11 mouse cellular contexts compared by ENCODE assay signal in the genomic region with DNA sequence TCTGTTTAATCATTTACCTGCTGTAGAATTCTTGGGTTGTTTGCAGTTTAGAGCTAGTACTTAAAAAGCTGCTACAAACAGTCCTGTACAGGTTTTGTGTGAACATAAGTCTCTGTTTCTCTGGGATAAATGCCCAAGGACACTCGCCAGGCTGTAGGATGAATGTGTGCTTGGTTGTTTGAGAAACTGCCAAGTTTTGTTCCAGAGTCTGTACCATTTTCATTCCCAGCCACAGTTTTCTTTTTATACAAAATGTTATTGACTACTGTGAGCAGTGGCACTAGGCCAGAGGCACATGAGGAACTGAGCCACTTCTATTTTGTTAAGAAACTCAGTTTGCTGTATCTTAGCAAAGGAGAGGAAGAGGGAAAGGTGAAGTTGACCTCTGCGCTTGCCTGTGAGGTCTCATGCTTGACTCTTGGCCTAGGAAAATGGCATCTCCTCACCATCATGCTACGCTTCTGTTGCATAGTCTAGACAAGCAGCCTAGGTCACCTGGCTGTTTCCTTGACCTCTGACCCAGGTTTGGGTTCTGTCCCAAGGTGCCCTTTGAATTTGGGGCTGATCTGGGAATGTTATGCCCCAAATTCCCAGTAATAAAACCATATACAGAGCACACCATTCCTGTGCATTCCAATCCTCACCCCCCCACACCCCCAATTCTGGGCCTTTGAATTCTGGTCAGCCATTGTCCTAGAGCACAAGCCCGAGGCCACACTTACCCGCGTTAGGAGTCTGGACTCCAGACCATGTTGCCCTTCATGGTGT. TPM values are rescaled to one million over a fixed set of nuclear protein-coding genes. Genes with fewer than 3 reads are reported as not detected.
A peak's percentile ranks its signal among the peaks of the same experiment; 100 is the strongest.
DNase-seq lines count a peak whose midpoint lies in the region; TF ChIP-seq lines count a peak whose summit lies in the region.
"Had no signal": no experiment of that assay in that cellular context is flagged by ENCODE, and none has a peak within 500 bp of the region (broad histone marks: within the 10 kb centered on the region; RNA-seq: fewer than 3 reads in every experiment).

No protein-coding gene starts in this region.

- H3K4me3 ChIP-seq in liver, adult 2 months (ENCODE audit: insufficient read depth, low read depth, low read length), result no peak overlapping the region
- no peak overlapping the region for H3K4me3 ChIP-seq in thymus, adult 2 months (ENCODE audit: control insufficient read depth, insufficient read depth, low read length)
- H3K4me3 ChIP-seq: embryonic facial prominence, embryonic 13.5 days; heart, adult 2 months; limb, embryonic 15.5 days had no signal

- H3K27ac ChIP-seq in liver, adult 2 months (replicated peaks; ENCODE audit: insufficient read depth, low read depth, low read length), result no peak overlapping the region
- no peak overlapping the region for H3K27ac ChIP-seq in thymus, adult 2 months (ENCODE audit: control insufficient read depth, insufficient read depth, low read length)
- H3K27ac ChIP-seq: embryonic facial prominence, embryonic 13.5 days; heart, adult 2 months; limb, embryonic 15.5 days had no signal

- H3K4me1 ChIP-seq in liver, adult 2 months (ENCODE audit: control insufficient read depth, insufficient read depth, low read length), result peaks cover 2% of the 10 kb centered on the region; the same call in 1 of the 2 replicates
- no peaks in the 10 kb centered on the region for H3K4me1 ChIP-seq in thymus, adult 2 months (replicated peaks; ENCODE audit: control insufficient read depth, insufficient read depth, low read length)
- H3K4me1 ChIP-seq: embryonic facial prominence, embryonic 13.5 days; limb, embryonic 15.5 days had no signal

- TF ChIP-seq POLR2A in liver, adult 2 months (IDR thresholded peaks at IDR 0.05; ENCODE audit: extremely low read depth, insufficient read depth, low read length), result no peak
- TF ChIP-seq POLR2A in thymus, adult 2 months (IDR thresholded peaks at IDR 0.05; ENCODE audit: control insufficient read depth, extremely low read depth, insufficient read depth, low read length, poor library complexity), result no peak

- H3K27me3 ChIP-seq in liver, adult 2 months (ENCODE audit: control insufficient read depth, insufficient read depth, low read length), result no peaks in the 10 kb centered on the region
- no peaks in the 10 kb centered on the region for H3K27me3 ChIP-seq in thymus, adult 2 months (ENCODE audit: control insufficient read depth, insufficient read depth, low read length)
- H3K27me3 ChIP-seq: embryonic facial prominence, embryonic 13.5 days; limb, embryonic 15.5 days had no signal

- no peak for TF ChIP-seq CTCF in liver, adult 2 months (IDR thresholded peaks at IDR 0.05; ENCODE audit: low read depth, low read length)
- no peak for TF ChIP-seq CTCF in thymus, adult 2 months (IDR thresholded peaks at IDR 0.05; ENCODE audit: borderline replicate concordance, control insufficient read depth, extremely low read depth, insufficient read depth, low read length, poor library complexity)

- DNase-seq in liver, adult 2 months (ENCODE audit: extremely low read depth, low read depth, low spot score), result peak; percentile 54
- DNase-seq in liver, result no peak
- DNase-seq in brain, adult 2 months (ENCODE audit: low read depth, low spot score), result peak; percentile 93
- peak; percentile 18 to 32 for DNase-seq in kidney, postnatal 36 days
- peak; percentile 82 to 88 for DNase-seq in right cerebral cortex, postnatal 10 days (ENCODE audit: low spot score in 2 of 2)
- no peak for DNase-seq in cerebellum, adult 11 months
- no peak for DNase-seq in thymus, adult 2 months
- DNase-seq: heart, adult 2 months; thymus, postnatal 25 days had no signal

- H3K9ac ChIP-seq in liver, adult 2 months (ENCODE audit: low read depth, low read length), result no peak overlapping the region
- H3K9ac ChIP-seq: embryonic facial prominence, embryonic 13.5 days; limb, embryonic 15.5 days had no signal

- no peaks in the 10 kb centered on the region for H3K36me3 ChIP-seq in liver, adult 2 months (ENCODE audit: control insufficient read depth, insufficient read depth, low read length)
- H3K36me3 ChIP-seq in thymus, adult 2 months (ENCODE audit: control insufficient read depth, insufficient read depth, low read length), result no peaks in the 10 kb centered on the region
- H3K36me3 ChIP-seq: embryonic facial prominence, embryonic 13.5 days; limb, embryonic 15.5 days had no signal

- WGBS in liver, adult 2 months, result 77% methylated on average over 6 of the region's 6 CpGs
- WGBS in thymus, adult 2 months, result 93% methylated on average over 6 of the region's 6 CpGs

- H3K79me2 ChIP-seq in liver, adult 2 months (ENCODE audit: control insufficient read depth, insufficient read depth, low read length), result no peaks in the 10 kb centered on the region

RNA-seq across cellular contexts. Expression of a gene that starts 13.6 kb away (rescaled TPM):
- 138 and 177 TPM in 2 replicates for total RNA-seq in liver, adult 2 months (2014; rRNA removed)
- 53.3 and 62.8 TPM in 2 replicates for polyA plus RNA-seq in liver, adult 2 months (2012; rRNA removed)
- 79.8 and 88.9 TPM in 2 replicates for polyA plus RNA-seq in thymus, adult 2 months (2012; rRNA removed)

RNA-seq across cellular contexts. Expression of a gene that starts 27.5 kb away (rescaled TPM):
- total RNA-seq in liver, adult 2 months (2014; rRNA removed), result 4.3 and 5.2 TPM in 2 replicates
- polyA plus RNA-seq in liver, adult 2 months (2012; rRNA removed), result 3.9 and 5.1 TPM in 2 replicates
- polyA plus RNA-seq in thymus, adult 2 months (2012; rRNA removed), result 6.6 and 7.3 TPM in 2 replicates

Comparison
In these comparisons a context has a peak if more than half of its experiments do, and no peak if none do; other contexts are left out.
1. DNase-seq: peak in liver, adult 2 months (single experiment), brain, adult 2 months (single experiment), kidney, postnatal 36 days (2 of 2) and right cerebral cortex, postnatal 10 days (2 of 2); none in liver (single experiment), cerebellum, adult 11 months (single experiment) and thymus, adult 2 months (single experiment).